Mouse (Mus musculus): Measurements from ENCODE around the gene Tomm34. TPM values are rescaled to one million over a fixed set of nuclear protein-coding genes. Genes with fewer than 3 reads are reported as not detected.
A peak's percentile ranks its signal among the peaks of the same experiment; 100 is the strongest.

Tomm34 gene
- polyA plus RNA-seq (2012; rRNA removed), result 30.8 and 36.0 TPM in 2 replicates

DNA sequence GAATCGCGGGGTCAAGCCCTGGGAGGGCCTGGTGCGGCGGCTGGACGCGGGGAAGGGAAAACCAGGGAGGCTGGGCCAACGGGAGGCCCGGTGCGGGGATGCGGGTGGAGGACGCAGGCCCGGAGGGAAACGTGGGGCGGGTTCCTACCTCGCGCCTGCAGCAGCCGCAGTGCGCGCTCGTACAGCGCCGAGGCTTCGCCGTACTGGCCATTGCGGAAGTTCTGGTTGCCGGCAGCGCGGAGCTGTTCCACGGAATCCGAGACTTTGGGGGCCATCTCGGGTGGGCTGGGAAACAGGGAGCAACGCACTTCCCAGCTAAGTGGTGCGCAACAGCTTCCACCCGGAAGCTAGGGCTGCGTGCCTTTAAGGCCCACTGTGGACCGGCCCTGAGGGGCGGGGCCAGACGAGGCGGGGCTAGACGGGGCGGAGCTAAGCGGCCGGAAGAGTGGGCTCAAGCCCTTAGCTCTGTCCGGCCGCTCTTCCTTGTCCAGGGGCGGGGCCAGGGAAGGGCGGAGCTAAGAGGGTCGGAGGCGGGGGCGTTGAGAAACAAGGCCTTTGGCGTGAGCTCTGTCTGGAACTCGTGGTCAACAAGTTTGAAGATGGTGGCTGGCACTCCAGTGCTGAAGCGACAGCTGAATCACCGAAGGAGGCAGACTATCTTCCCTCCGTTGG lies at the start of gene Tomm34:
Gene Tomm34, minus strand, starts transcription at position 405 of the 672 bp plus-strand sequence.
- DNase-seq (ENCODE audit: low read depth), result peak; percentile 97
- TF ChIP-seq CTCF (IDR thresholded peaks at IDR 0.05; ENCODE audit: borderline replicate concordance, extremely low read depth, insufficient read depth, insufficient read length) (no peak), POLR2A (IDR thresholded peaks at IDR 0.05; ENCODE audit: borderline replicate concordance, extremely low read depth, insufficient read depth, insufficient read length, poor library complexity, severe bottlenecking) (peak; percentile 16; the same call in 1 of the 2 replicates)

- no peak for TF ChIP-seq POLR2A (IDR thresholded peaks at IDR 0.05; ENCODE audit: borderline replicate concordance, extremely low read depth, insufficient read depth, insufficient read length, poor library complexity, severe bottlenecking)
- TF ChIP-seq CTCF (IDR thresholded peaks at IDR 0.05; ENCODE audit: borderline replicate concordance, extremely low read depth, insufficient read depth, insufficient read length), result no peak
- DNase-seq (ENCODE audit: low read depth), result no peak
Measured at GRCm38 (mm10) chr2:164119503-164119902, 48.5 kb upstream of the Tomm34 start.

DNA sequence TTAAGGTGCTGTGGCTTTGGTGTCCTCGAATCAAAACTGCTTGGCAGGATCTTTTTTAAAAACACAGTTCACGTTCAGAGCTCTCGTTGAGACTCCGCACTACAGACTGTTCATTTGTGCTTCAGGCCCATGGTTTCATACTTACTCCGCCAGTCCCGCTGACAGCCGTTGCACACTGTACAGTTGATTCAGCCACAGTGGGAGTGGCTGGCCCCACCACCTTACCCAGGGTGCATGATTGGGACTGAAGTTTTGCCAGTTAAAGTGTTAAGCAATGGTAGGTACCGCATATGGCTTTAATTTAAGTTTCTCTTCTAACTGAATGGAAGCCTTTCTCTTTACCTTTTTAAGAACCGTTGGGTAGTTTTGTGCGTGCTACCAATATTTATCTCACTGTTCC lies 44.6 kb upstream of the Tomm34 start:
- DNase-seq (ENCODE audit: low read depth), result no peak
- TF ChIP-seq POLR2A (IDR thresholded peaks at IDR 0.05; ENCODE audit: borderline replicate concordance, extremely low read depth, insufficient read depth, insufficient read length, poor library complexity, severe bottlenecking) (no peak), CTCF (IDR thresholded peaks at IDR 0.05; ENCODE audit: borderline replicate concordance, extremely low read depth, insufficient read depth, insufficient read length) (no peak)

GRCm38 (mm10) chr2:164114051-164114450 lies 43.1 kb upstream of the Tomm34 start:
- no peak for TF ChIP-seq CTCF (IDR thresholded peaks at IDR 0.05; ENCODE audit: borderline replicate concordance, extremely low read depth, insufficient read depth, insufficient read length)
- TF ChIP-seq POLR2A (IDR thresholded peaks at IDR 0.05; ENCODE audit: borderline replicate concordance, extremely low read depth, insufficient read depth, insufficient read length, poor library complexity, severe bottlenecking), result no peak
- DNase-seq (ENCODE audit: low read depth), result no peak

- TF ChIP-seq CTCF (IDR thresholded peaks at IDR 0.05; ENCODE audit: borderline replicate concordance, extremely low read depth, insufficient read depth, insufficient read length) (no peak), POLR2A (IDR thresholded peaks at IDR 0.05; ENCODE audit: borderline replicate concordance, extremely low read depth, insufficient read depth, insufficient read length, poor library complexity, severe bottlenecking) (no peak)
- no peak for DNase-seq (ENCODE audit: low read depth)
Measured at GRCm38 (mm10) chr2:164111546-164111945, 40.6 kb upstream of the Tomm34 start.

GRCm38 (mm10) chr2:164108501-164108900 lies 37.5 kb upstream of the Tomm34 start:
- DNase-seq (ENCODE audit: low read depth), result no peak
- TF ChIP-seq POLR2A (IDR thresholded peaks at IDR 0.05; ENCODE audit: borderline replicate concordance, extremely low read depth, insufficient read depth, insufficient read length, poor library complexity, severe bottlenecking), result no peak
- TF ChIP-seq CTCF (IDR thresholded peaks at IDR 0.05; ENCODE audit: borderline replicate concordance, extremely low read depth, insufficient read depth, insufficient read length), result no peak

GRCm38 (mm10) chr2:164107125-164107874 lies 36.3 kb upstream of the Tomm34 start:
- DNase-seq (ENCODE audit: low read depth), result peak; percentile 17
- TF ChIP-seq CTCF (IDR thresholded peaks at IDR 0.05; ENCODE audit: borderline replicate concordance, extremely low read depth, insufficient read depth, insufficient read length) (no peak), POLR2A (IDR thresholded peaks at IDR 0.05; ENCODE audit: borderline replicate concordance, extremely low read depth, insufficient read depth, insufficient read length, poor library complexity, severe bottlenecking) (no peak)

DNA sequence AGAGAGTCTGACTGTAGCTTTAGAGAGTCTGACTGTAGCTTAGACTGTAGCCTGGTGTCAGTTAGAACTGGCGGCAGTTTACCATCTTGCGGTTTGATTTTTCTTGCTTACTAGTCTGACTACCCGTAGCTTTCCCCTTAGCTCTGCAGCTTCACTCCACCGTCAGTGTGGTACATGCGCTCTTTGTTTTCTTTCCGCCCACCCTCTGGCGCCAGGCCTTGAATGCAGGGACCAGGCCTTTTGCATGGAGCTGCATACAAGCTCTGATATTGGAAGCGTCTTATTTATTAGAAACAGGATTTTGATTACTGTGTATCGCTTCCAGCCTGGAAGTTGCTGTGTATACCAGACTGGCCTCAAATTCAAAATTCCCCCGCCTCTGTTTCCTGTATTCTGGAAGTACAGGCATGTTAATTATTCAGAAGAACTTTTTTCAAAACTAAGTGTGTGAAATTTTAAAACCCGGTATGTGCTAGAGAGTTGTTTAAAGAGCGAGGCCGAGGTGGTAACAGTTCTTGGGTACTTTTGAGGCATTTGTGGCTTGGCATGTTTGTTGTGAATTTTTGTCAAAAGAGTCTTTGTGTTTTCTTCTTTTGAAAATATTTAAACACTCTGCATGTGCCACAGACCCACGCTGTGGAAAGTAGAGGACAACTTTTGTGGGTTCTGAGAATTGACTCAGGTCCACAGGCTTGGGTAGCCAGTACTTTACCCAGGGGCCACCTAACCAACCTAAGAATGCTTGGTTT lies 35.5 kb upstream of the Tomm34 start:
- no peak for TF ChIP-seq CTCF (IDR thresholded peaks at IDR 0.05; ENCODE audit: borderline replicate concordance, extremely low read depth, insufficient read depth, insufficient read length)
- no peak for TF ChIP-seq POLR2A (IDR thresholded peaks at IDR 0.05; ENCODE audit: borderline replicate concordance, extremely low read depth, insufficient read depth, insufficient read length, poor library complexity, severe bottlenecking)

GRCm38 (mm10) chr2:164103501-164103900 lies 32.5 kb upstream of the Tomm34 start:
- TF ChIP-seq CTCF (IDR thresholded peaks at IDR 0.05; ENCODE audit: borderline replicate concordance, extremely low read depth, insufficient read depth, insufficient read length) (peak; percentile 86; the same call in 1 of the 2 replicates), POLR2A (IDR thresholded peaks at IDR 0.05; ENCODE audit: borderline replicate concordance, extremely low read depth, insufficient read depth, insufficient read length, poor library complexity, severe bottlenecking) (no peak)
- peak; percentile 80 for DNase-seq (ENCODE audit: low read depth)

More for the DNA sequence above, 35.5 kb upstream of the Tomm34 start:
- DNase-seq (ENCODE audit: low read depth), result peak; percentile 24

- DNase-seq (ENCODE audit: low read depth), result no peak
- no peak for TF ChIP-seq POLR2A (IDR thresholded peaks at IDR 0.05; ENCODE audit: borderline replicate concordance, extremely low read depth, insufficient read depth, insufficient read length, poor library complexity, severe bottlenecking)
- TF ChIP-seq CTCF (IDR thresholded peaks at IDR 0.05; ENCODE audit: borderline replicate concordance, extremely low read depth, insufficient read depth, insufficient read length), result no peak
Measured at GRCm38 (mm10) chr2:164102366-164102765, 31.4 kb upstream of the Tomm34 start.

GRCm38 (mm10) chr2:164101936-164102335 lies 31.0 kb upstream of the Tomm34 start:
- DNase-seq (ENCODE audit: low read depth), result no peak
- TF ChIP-seq POLR2A (IDR thresholded peaks at IDR 0.05; ENCODE audit: borderline replicate concordance, extremely low read depth, insufficient read depth, insufficient read length, poor library complexity, severe bottlenecking) (no peak), CTCF (IDR thresholded peaks at IDR 0.05; ENCODE audit: borderline replicate concordance, extremely low read depth, insufficient read depth, insufficient read length) (no peak)
